Mouse (Mus musculus) right cerebral cortex, postnatal 4 days (tissue): ENCODE measurements around the gene Ppm1d.

ENCODE experiments used
- DNase-seq: peaks from one replicate; pipeline ENCODE4 v3.0.0-alpha.2; 2022

Gene Ppm1d

DNA sequence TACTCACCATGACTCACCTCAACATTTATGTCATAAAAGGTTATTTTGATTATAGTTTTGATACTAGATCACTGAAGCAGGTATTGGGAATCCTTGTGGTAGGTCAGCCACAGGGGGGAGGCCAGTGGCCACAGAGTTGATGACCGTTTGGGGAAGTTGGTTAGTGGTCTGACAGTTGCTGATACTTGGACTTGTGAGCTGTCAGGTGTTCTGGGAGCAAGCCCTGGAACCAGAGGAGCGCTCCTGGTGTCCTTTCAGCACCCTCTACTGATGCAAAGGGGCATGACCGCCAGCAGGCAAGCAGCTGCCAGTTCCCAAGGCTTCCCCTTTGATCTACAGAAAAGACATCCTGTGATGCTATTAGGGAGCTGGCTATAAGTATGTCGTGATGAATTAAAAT, 23.7 kb downstream of the Ppm1d start:
- DNase-seq: peak; percentile 21

GRCm38 (mm10) chr11:85339173-85339831, 28.3 kb downstream of the Ppm1d start:
- no peak for DNase-seq

DNA sequence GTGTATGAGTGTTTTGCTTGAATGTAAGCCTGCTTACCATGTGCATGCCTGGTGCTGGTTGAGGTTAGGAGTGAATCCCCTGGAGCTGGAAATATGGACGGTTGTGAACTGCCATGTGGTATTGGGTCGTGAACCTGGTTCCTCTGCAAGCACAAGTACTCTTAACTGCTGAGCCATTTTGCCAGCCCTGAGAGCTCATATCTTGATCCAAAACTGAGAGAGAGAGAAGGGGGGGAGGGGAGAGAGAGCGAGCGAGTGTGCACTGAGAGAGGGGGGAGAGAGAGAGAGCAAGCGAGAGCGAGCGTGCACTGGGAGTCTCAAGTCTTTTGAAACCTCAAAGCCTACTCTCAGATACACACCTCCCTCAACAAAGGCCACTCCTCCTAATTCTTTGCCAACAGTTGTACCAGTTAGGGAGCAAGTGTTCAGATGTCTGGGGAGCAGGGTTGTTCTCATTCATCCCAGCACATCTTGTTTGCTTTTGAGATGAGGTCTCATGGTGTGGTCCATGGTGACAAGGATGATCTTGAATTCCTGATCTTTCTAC, 29.1 kb downstream of the Ppm1d start:
- DNase-seq: no peak

DNA sequence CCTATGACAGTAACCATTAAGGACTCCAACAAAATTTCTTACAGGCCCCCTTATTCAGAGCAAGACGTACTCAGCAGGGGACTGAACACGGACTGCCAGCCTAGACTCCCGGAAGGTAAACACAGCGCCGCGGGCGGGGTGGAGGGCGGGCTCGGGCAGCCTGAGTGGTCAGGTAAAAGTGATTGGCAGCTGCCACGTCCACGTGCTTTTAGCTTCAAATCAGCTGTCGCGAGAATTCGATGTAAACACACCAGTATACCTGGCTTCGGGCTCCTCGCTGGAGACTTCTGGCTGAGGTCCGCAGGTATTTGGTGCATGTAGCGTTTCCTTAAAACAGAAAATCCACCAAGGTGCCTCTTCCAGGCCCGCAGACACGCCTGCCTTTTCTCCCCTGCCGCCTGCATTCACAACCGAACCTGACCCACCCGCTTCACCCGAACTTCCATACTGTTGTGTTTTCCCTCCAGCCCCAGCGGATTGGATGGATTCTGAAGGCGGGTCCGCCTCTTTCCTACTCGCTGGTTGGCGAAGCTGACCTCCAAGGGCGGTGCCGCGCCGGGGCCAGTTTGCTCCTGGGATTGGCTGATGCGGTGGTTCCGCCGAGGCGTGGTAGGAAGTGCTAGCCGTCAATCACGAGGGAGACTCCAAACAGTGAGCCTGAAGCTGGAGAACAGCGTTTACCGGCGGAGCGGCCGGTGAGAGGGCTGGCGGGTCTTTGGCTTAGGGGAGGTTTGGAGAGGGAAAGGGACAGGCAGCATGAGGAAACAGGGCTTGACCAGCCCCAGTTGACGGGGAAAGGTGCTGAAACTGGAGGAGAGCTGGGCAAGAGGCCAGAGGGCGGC, 41.7 kb downstream of the Ppm1d start, which contains the start of gene Bcas3:
TSS of gene Bcas3 (plus strand) at position 629 of the 842 bp plus-strand sequence.
- peak; percentile 96 for DNase-seq

- no peak for DNase-seq
Observed at GRCm38 (mm10) chr11:85353819-85354218, 42.8 kb downstream of the Ppm1d start.

DNA sequence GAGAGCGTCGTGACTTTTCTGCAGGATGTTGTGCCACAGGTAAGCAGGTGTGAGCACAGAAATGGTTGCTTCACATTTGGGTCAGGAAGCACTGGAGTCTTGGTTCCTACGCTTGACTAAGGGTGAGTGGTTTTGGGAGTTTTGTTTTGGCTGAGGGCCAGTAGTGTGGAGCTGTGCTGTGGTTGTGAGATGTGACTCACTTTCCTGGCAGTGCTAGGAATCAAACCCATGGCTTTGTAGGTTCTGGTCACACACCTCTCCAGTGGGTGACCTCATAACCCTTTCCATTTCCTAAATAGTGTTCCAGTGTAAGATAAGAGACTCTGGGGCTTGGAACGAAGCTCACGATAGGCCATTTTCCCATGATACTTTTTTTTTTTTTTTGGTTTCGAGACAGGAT, 48.6 kb downstream of the Ppm1d start:
- DNase-seq: no peak

- no peak for DNase-seq
Observed at GRCm38 (mm10) chr11:85361621-85362020, 50.6 kb downstream of the Ppm1d start.

- no peak for DNase-seq
Observed at GRCm38 (mm10) chr11:85366168-85366567, 55.1 kb downstream of the Ppm1d start.

GRCm38 (mm10) chr11:85367823-85368222, 56.8 kb downstream of the Ppm1d start:
- no peak for DNase-seq

GRCm38 (mm10) chr11:85379091-85379490, 68.0 kb downstream of the Ppm1d start:
- DNase-seq: no peak

GRCm38 (mm10) chr11:85380046-85380445, 69.0 kb downstream of the Ppm1d start:
- DNase-seq: no peak

- peak; percentile 53 for DNase-seq
Observed at GRCm38 (mm10) chr11:85382055-85382454, 71.0 kb downstream of the Ppm1d start.

GRCm38 (mm10) chr11:85383975-85384821, 73.2 kb downstream of the Ppm1d start:
- DNase-seq: no peak

- peak; percentile 10 for DNase-seq
Observed at GRCm38 (mm10) chr11:85392179-85392863, 81.3 kb downstream of the Ppm1d start.

DNA sequence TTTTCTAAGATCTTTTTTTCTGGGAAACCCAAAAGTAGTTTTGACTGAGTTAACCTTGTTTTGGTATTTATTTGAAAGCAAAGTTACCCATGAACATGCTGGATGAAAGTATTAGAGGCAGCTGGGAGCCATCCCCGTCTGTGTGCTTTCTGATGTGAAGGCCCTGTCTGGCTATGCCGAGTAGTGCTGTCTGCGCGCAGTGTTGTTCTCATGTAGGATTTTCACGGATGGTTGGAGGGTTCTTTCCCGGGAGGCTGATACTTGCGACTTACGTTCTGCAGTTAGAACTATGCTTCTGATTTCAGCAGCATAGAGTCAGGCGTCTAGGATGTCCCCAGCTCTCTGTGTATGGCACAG, 81.8 kb downstream of the Ppm1d start:
- no peak for DNase-seq

DNA sequence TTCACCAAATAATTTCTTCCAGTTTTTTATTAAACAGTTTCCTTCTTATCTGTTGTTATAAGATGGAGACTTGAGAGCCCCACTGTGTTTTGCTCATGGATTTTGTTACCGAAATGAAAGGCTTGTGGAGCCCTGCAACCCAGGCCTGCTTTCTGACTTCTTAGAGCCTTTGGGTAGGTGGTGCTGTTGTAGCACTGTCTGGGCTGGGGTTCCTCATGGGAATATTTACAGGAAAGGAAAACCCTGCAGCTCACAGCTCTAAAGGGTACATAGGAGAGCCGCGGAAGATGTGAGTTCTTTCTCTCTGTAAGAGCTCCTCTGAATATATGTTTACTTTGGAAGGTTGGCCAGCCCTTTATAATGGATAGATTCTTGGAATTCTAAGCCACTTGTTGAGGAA, 82.9 kb downstream of the Ppm1d start:
- no peak for DNase-seq

DNA sequence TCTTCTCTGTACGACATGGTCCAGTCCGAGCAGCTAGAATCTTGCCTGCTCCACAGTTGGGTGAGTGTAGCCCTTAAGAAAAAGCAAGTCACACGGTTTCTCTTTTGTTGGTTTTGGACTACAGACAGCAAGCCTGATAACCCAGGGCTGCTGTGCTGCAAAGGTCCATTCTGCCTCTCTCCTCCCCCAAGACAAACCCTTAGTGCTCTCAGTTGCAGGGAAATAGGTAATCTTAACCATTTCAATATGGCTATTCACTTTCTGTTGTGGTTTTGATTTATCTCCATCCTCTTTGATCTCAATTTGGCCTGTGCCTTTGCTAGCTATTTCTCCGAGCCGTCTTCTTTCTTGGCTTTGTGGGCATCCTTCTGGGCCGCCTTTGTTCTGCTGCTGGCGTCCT, 84.3 kb downstream of the Ppm1d start:
- no peak for DNase-seq
